Mouse (Mus musculus) midbrain, postnatal 0 days (tissue): ENCODE data around the gene Satl1. TPM values are rescaled to one million over a fixed set of nuclear protein-coding genes. Genes with fewer than 3 reads are reported as not detected.
"Not testable (repeated sequence)": the region's sequence is repeated elsewhere in the genome, so short reads cannot be mapped to it uniquely, and the experiment has no call there.

Experiments
- ATAC-seq: fragments of 200-750 bp; cut with Nextera tagmentation; 2 replicates; pipeline ENCODE4 v1.8.0; 2017; ENCODE audit warnings: moderate number of reproducible peaks, mild to moderate bottlenecking, moderate TSS enrichment, moderate library complexity; ENCODE audit not compliant: low FRiP score
- DNase-seq: peaks from one replicate; pipeline ENCODE4 v3.0.0-alpha.2; 2015; ENCODE audit warnings: low spot score
- H3K27ac ChIP-seq: fragments of 300-500 bp; sonication (generic); 2 replicates; pipeline ENCODE4 v1.5.1; 2014; ENCODE audit warnings: low read depth, mild to moderate bottlenecking, low read length, mixed read lengths
- H3K27me3 ChIP-seq: fragments of 300-500 bp; sonication (generic); 2 replicates; pipeline ENCODE4 v1.6.1; 2014; ENCODE audit warnings: low read length, control low read depth, mixed read lengths; ENCODE audit not compliant: insufficient read depth
- H3K36me3 ChIP-seq: fragments of 300-500 bp; sonication (generic); 2 replicates; pipeline ENCODE4 v1.6.1; 2014; ENCODE audit warnings: low read length, control low read depth, mixed read lengths; ENCODE audit not compliant: insufficient read depth
- H3K4me1 ChIP-seq: fragments of 300-500 bp; sonication (generic); 2 replicates; pipeline ENCODE4 v1.6.1; 2014; ENCODE audit warnings: mild to moderate bottlenecking, control low read depth, antibody characterized with exemption, low read length, mixed read lengths; ENCODE audit not compliant: insufficient read depth
- H3K4me2 ChIP-seq: fragments of 300-500 bp; sonication (generic); 2 replicates; pipeline ENCODE4 v1.6.1; 2014; ENCODE audit warnings: low read depth, mild to moderate bottlenecking, low read length, mixed read lengths; ENCODE audit not compliant: poor library complexity, severe bottlenecking
- H3K4me3 ChIP-seq: fragments of 300-500 bp; sonication (generic); 2 replicates; pipeline ENCODE4 v1.5.1; 2014; ENCODE audit warnings: low read depth, mild to moderate bottlenecking, low read length, moderate library complexity
- H3K9ac ChIP-seq: fragments of 300-500 bp; sonication (generic); replicated peaks from 2 replicates; pipeline ENCODE4 v1.6.1; 2014; ENCODE audit warnings: mild to moderate bottlenecking, low read length, moderate library complexity, mixed read lengths; ENCODE audit not compliant: poor library complexity, severe bottlenecking
- H3K9me3 ChIP-seq: fragments of 300-500 bp; sonication (generic); 2 replicates; pipeline ENCODE4 v1.6.1; 2016; ENCODE audit warnings: low read length, control low read depth
- CTCF ChIP-seq: IDR thresholded peaks from 2 replicates; pipeline ENCODE4 v1.5.1; 2016; ENCODE audit warnings: antibody characterized with exemption, mild to moderate bottlenecking
- WGBS: fragments of 180-500 bp; shearing (Covaris S2); extraction: QIAGEN DNeasy Blood & Tissue Kit; methylation state at CpG from one replicate; pipeline ENCODE4 v1.1.7; 2014; 5-methylcytosine and 5-hydroxymethylcytosine counted together
- polyA plus RNA-seq: library from polyadenylated mRNA; unstranded; fragments of >200 nt; fragmentation: Nextera tagmentation; extraction: Ambion mirVana; gene quantifications from 2 replicates; pipeline ENCODE4 v1.2.1, GENCODE M21; 2015
- total RNA-seq: library from RNA; depleted of rRNA; stranded (reverse); fragments of >200 nt; gene quantifications from 2 replicates; pipeline ENCODE4 v1.2.3, GENCODE M21; 2014; rRNA removed

The Satl1 gene
- total RNA-seq, result not detected in 2 replicates
- not detected in 2 replicates for polyA plus RNA-seq

DNA sequence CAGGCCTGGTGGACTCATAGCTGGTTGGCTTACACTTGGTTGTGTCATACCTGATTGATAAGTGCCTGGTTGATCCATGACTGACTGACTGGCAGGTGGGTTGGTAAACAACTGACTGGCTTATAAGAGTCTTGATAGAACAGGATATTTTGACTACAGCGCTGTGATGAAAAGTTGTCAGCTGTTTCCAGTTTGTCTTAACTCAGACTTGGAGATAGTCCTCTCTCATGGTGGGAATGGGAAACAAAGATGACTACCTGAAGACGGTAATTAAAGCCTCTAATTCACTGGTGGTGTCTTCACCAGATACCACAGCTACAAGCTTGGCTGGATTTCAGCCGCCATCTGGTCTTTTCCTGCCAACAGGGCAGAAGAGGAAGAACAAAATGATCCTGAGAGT is at the start of gene Satl1:
Gene Satl1 (minus strand): TSS at position 101 of the 400 bp plus-strand sequence.
- H3K4me1 ChIP-seq, result no peaks in the 10 kb centered on the region
- no peak within 1 kb of the TSS for H3K4me2 ChIP-seq
- H3K9ac ChIP-seq, result no peak within 1 kb of the TSS
- H3K27me3 ChIP-seq, result no peaks in the 10 kb centered on the region
- 92% methylated on average over 3 of the region's 3 CpGs for WGBS
- TF ChIP-seq CTCF, result no peak
- no peaks in the 10 kb centered on the region for H3K36me3 ChIP-seq
- DNase-seq, result no peak
- no peak within 1 kb of the TSS for H3K27ac ChIP-seq
- H3K9me3 ChIP-seq, result no peaks in the 10 kb centered on the region
- H3K4me3 ChIP-seq, result no peak within 1 kb of the TSS
- no peak for ATAC-seq

DNA sequence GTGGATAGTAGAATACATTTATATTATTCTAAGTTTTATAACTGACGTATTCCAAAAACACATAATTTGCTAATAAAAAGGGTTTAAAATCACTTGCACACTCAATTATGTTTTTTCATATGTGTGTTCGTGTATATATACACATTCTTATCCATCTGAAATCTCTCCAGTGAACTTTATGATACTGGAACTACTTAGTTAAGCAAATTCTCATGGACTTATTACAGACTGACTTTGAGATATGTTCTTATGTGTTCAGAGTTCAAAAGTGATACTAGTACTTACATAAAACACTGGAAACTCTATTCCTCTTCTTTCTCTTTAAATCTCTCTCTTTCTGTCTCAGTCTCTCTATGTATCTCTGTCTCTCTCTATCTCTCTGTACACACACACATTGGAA is 31.5 kb upstream of the Satl1 start:
- no peak for TF ChIP-seq CTCF
- no peak for DNase-seq

GRCm38 (mm10) chrX:112437580-112437979 is 31.0 kb upstream of the Satl1 start:
- Histone ChIP-seq H3K27ac (no peak overlapping the region), H3K4me3 (no peak overlapping the region), H3K36me3 (no peaks in the 10 kb centered on the region), H3K4me1 (no peaks in the 10 kb centered on the region), H3K9ac (no peak overlapping the region), H3K27me3 (no peaks in the 10 kb centered on the region), H3K4me2 (no peak overlapping the region), H3K9me3 (no peaks in the 10 kb centered on the region)
- 83% methylated on average over 1 of the region's 1 CpGs for WGBS
- no peak for ATAC-seq
- DNase-seq, result no peak
- no peak for TF ChIP-seq CTCF

More for the DNA sequence above, 31.5 kb upstream of the Satl1 start:
- WGBS, result 81% methylated on average over 2 of the region's 2 CpGs
- Histone ChIP-seq H3K27me3 (no peaks in the 10 kb centered on the region), H3K27ac (no peak overlapping the region), H3K4me3 (no peak overlapping the region), H3K4me1 (no peaks in the 10 kb centered on the region), H3K4me2 (no peak overlapping the region), H3K36me3 (no peaks in the 10 kb centered on the region), H3K9ac (no peak overlapping the region), H3K9me3 (no peaks in the 10 kb centered on the region)
- ATAC-seq, result no peak

DNA sequence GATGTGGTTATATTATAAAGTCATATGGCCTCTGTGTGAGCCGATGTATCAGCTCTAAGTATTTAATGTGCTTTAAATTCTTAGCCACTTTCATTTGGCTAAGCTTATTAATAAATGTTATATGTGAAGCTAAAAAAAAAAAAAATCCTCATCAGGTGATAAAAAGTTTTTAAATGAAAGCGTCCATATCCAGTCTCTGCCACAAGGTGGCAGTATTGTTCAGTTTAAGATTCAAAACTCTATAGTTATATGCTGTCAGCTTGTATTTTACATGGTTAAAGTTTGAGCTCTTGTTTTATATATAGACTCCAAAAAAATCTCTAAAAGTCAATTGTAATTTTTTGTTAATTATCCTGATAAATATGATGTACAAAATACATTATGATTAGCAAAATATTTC is 16.4 kb upstream of the Satl1 start:
- ATAC-seq, H3K27ac ChIP-seq, H3K27me3 ChIP-seq, H3K4me3 ChIP-seq, H3K4me1 ChIP-seq, H3K9me3 ChIP-seq, H3K4me2 ChIP-seq, H3K9ac ChIP-seq, H3K36me3 ChIP-seq: not testable (repeated sequence)
- TF ChIP-seq CTCF, result peak; percentile 64
- 38% methylated on average over 2 of the region's 2 CpGs for WGBS
- DNase-seq, result peak; percentile 69

- no peaks in the 10 kb centered on the region for H3K9me3 ChIP-seq
- TF ChIP-seq CTCF, result no peak
- DNase-seq, result no peak
- ATAC-seq, result no peak
- H3K4me1 ChIP-seq, result no peaks in the 10 kb centered on the region
- 69% methylated on average over 2 of the region's 2 CpGs for WGBS
- H3K27me3 ChIP-seq, result no peaks in the 10 kb centered on the region
- no peak overlapping the region for H3K9ac ChIP-seq
- no peak overlapping the region for H3K4me3 ChIP-seq
- H3K27ac ChIP-seq, result no peak overlapping the region
- H3K4me2 ChIP-seq, result no peak overlapping the region
- no peaks in the 10 kb centered on the region for H3K36me3 ChIP-seq
These were observed 5.7 kb upstream of the Satl1 start for GRCm38 (mm10) chrX:112412309-112412708.

DNA sequence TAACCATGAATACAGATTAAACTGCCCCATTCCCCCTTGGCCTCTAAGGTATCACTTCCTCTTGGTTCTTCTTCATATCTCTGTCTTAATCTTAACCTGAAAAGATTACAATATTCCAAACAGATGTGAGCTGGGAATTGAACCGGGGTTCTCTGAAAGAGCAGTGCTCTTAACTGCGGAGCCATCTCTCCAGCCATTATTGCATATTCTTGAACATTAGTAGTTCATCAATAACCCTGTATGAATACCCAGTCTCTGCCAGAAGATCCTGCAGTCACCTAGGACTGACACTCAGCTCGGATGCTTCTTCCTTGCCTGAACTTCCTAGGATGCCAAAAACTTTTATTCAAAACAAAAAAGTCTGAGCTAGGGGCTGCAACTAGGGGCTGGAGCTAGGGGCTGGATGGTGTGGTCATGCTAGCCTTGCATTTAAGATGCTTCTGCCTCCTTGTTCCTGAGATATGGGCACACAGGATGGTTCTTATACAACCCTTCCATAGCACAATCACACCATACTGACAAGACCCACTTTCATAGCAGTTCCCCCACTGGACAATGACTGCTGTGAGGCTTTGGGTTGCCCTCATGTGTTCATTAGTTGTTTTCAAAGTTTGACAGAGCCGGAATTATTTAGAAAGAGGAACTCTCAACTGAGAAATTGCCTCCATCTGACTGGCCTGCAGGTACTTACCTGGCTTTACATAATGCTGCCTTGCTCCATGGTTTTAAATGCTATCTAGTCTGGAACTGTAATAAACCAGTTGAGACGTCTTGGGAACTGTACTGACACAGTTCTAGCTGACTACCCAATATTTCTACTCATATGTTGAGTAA is 35.8 kb downstream of the Satl1 start:
- not testable (repeated sequence) for H3K4me3 ChIP-seq, H3K27me3 ChIP-seq, H3K9me3 ChIP-seq, H3K27ac ChIP-seq, H3K9ac ChIP-seq, H3K36me3 ChIP-seq, H3K4me1 ChIP-seq, H3K4me2 ChIP-seq
- WGBS, result 83% methylated on average over 5 of the region's 5 CpGs
- peak; percentile 20 for DNase-seq
- ATAC-seq, result peak; percentile 99
